Mouse (Mus musculus) intestine, postnatal 0 days (tissue): ENCODE results near the gene 3110082I17Rik. TPM values are rescaled to one million over a fixed set of nuclear protein-coding genes. Genes with fewer than 3 reads are reported as not detected.

Experiments used
- ATAC-seq: fragments of 200-750 bp; cut with Nextera tagmentation; 2 replicates; pipeline ENCODE4 v1.8.0; 2017; ENCODE audit warnings: mild to moderate bottlenecking, moderate TSS enrichment, moderate library complexity
- H3K27ac ChIP-seq: fragments of 300-500 bp; sonication (generic); 2 replicates; pipeline ENCODE4 v1.5.1; 2014; ENCODE audit warnings: mild to moderate bottlenecking, low read depth, low read length, moderate library complexity
- H3K27me3 ChIP-seq: fragments of 300-500 bp; sonication (generic); replicated peaks from 2 replicates; pipeline ENCODE4 v1.6.1; 2014; ENCODE audit warnings: low read length, mixed read lengths; ENCODE audit not compliant: control insufficient read depth, insufficient read depth
- H3K36me3 ChIP-seq: fragments of 300-500 bp; sonication (generic); 2 replicates; pipeline ENCODE4 v1.6.1; 2014; ENCODE audit warnings: mild to moderate bottlenecking, moderate library complexity; ENCODE audit not compliant: control insufficient read depth, insufficient read depth
- H3K4me1 ChIP-seq: fragments of 300-500 bp; sonication (generic); replicated peaks from 2 replicates; pipeline ENCODE4 v1.6.1; 2014; ENCODE audit warnings: antibody characterized with exemption, low read length, mixed read lengths; ENCODE audit not compliant: control insufficient read depth, insufficient read depth
- H3K4me2 ChIP-seq: fragments of 300-500 bp; sonication (generic); replicated peaks from 2 replicates; pipeline ENCODE4 v1.6.1; 2014; ENCODE audit warnings: low read depth, mild to moderate bottlenecking, moderate library complexity
- H3K4me3 ChIP-seq: fragments of 300-500 bp; sonication (generic); 2 replicates; pipeline ENCODE4 v1.5.1; 2014; ENCODE audit warnings: low read depth, low read length
- H3K9ac ChIP-seq: fragments of 300-500 bp; sonication (generic); 2 replicates; pipeline ENCODE4 v1.6.1; 2014; ENCODE audit warnings: mild to moderate bottlenecking, low read depth, low read length
- H3K9me3 ChIP-seq: fragments of 300-500 bp; sonication (generic); 2 replicates; pipeline ENCODE4 v1.6.1; 2016; ENCODE audit warnings: mixed run types; ENCODE audit not compliant: control insufficient read depth
- CTCF ChIP-seq: sonication (generic); IDR thresholded peaks from 2 replicates; pipeline ENCODE4 v1.5.1; 2016; ENCODE audit warnings: low read depth, mild to moderate bottlenecking, control low read depth, antibody characterized with exemption, moderate library complexity
- WGBS: fragments of 180-500 bp; shearing (Covaris S2); extraction: QIAGEN DNeasy Blood & Tissue Kit; methylation state at CpG from one replicate; pipeline ENCODE4 v1.1.7; 2014; 5-methylcytosine and 5-hydroxymethylcytosine counted together
- microRNA counts: library from miRNA; unstranded; fragments of <30 nt; microRNA quantifications from one replicate; lab custom pipeline; 2016
- microRNA-seq: library from miRNA; unstranded; fragments of <30 nt; microRNA quantifications from one replicate; pipeline ENCODE4, GENCODE M21; 2016
- polyA plus RNA-seq: library from polyadenylated mRNA; unstranded; fragments of >200 nt; fragmentation: Nextera tagmentation; extraction: Ambion mirVana; gene quantifications from 2 replicates; pipeline ENCODE4 v1.2.1, GENCODE M21; 2015

3110082I17Rik gene
- polyA plus RNA-seq, 1 experiment from 2014 or later = 8.3 TPM

DNA sequence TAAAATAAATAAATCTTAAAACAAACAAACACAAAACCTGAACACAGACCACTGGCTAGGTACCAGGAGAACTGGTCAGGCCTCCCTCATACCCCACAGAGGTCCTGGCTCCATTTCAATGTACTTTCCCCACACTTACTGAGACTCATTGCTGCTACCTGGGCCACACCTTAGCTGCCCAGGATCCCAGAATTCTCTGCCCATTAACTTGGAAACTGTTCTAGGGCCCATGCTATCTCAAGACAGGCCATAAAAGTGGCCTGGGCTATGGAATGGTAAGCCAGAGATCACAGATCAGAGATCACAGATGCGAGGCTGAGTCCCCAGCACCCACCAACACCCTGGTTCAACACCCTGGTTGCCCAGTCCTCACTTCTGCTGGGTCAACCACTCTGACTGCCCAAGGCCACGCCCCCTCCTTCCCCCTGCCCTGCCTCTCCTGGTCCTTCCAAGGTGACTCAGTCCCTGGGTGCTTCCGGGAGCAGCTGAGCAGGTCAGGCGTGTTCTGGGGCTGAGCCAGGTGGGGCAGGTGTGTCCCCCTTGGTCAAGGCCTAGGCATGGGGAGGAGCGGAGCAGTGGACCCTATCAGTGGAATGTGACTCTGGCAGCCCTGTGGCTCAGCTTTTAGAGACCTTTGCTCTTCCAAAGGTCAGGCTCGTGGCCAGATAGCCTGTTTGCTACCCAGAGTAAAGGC, 143.2 kb downstream of the 3110082I17Rik start:
- Histone ChIP-seq H3K9ac (no peak overlapping the region), H3K4me3 (no peak overlapping the region), H3K4me2 (peak overlapping the region; percentile 27; the same call in 1 of the 2 replicates), H3K27ac (peak overlapping the region; percentile 87), H3K9me3 (no peaks in the 10 kb centered on the region), H3K27me3 (no peaks in the 10 kb centered on the region), H3K4me1 (peaks cover 12% of the 10 kb centered on the region; the same call in 1 of the 2 replicates), H3K36me3 (no peaks in the 10 kb centered on the region)
- peak; percentile 94 for ATAC-seq
- WGBS = 26% methylated on average over 6 of the region's 6 CpGs
- TF ChIP-seq CTCF = no peak

DNA sequence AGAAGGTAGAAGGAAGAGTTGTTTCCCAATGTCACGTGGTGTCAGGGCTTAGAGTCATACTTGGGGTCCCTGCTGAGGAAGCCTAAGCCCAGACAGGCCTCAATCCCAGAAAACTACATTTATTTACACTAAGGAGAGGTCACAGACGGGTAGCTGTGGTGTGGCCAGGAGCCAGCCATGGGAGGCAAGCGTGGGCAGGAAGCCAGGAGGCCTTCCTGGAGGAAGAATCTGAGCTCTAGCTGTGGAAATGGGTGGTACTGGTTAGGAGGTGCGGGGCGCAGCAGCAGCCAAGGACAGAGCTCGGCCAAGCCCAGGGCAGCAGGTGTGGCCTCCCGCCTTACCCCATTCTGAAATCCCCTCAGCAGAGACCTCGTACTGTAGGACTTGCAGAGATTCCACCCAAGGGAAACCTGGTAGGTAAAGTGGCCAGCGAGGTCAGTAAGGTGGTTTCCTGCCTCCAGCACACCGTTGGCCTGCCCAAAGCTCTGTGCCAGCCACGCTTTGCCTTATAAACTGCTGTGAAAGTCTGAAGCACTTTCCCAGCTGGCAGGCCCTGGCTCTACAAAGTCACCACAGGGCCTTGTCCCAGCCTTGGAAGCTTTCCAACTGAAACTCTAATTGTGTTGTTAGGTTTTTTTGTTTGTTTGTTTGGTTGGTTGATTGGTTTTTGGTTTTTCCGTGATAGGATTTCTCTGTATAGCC, 145.2 kb downstream of the 3110082I17Rik start:
- Histone ChIP-seq H3K27ac (peak overlapping the region; percentile 50), H3K27me3 (no peaks in the 10 kb centered on the region), H3K4me2 (no peak overlapping the region), H3K9ac (no peak overlapping the region), H3K9me3 (no peaks in the 10 kb centered on the region), H3K4me3 (no peak overlapping the region), H3K36me3 (no peaks in the 10 kb centered on the region), H3K4me1 (peaks cover 12% of the 10 kb centered on the region; the same call in 1 of the 2 replicates)
- no peak for TF ChIP-seq CTCF
- WGBS = 57% methylated on average over 12 of the region's 12 CpGs
- no peak for ATAC-seq

DNA sequence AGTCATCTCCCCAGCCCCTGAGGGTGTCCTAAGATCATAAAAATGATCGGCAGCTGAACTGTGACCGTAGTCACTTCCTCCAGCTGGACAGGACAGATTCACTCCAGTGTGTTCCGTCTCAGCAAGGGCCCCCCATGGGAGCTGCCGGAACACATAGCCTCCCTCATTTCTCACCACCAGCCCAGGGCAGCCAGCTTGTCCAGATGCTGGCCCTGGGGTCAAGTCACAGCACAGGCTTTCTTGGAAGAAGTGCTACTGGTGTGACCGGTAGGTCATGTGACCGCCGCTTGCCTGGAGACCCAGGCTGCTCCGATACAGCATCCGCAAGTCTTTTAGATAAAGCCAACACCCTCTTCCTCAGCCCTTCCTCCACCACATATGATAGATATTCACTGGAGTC, 146.8 kb downstream of the 3110082I17Rik start:
- Histone ChIP-seq H3K4me3 (no peak overlapping the region), H3K9me3 (no peaks in the 10 kb centered on the region), H3K27me3 (no peaks in the 10 kb centered on the region), H3K9ac (no peak overlapping the region), H3K27ac (no peak overlapping the region; the same call in 1 of the 2 replicates), H3K36me3 (no peaks in the 10 kb centered on the region), H3K4me1 (peaks cover 12% of the 10 kb centered on the region; the same call in 1 of the 2 replicates), H3K4me2 (no peak overlapping the region)
- WGBS = 48% methylated on average over 9 of the region's 9 CpGs
- TF ChIP-seq CTCF = no peak
- ATAC-seq = no peak

DNA sequence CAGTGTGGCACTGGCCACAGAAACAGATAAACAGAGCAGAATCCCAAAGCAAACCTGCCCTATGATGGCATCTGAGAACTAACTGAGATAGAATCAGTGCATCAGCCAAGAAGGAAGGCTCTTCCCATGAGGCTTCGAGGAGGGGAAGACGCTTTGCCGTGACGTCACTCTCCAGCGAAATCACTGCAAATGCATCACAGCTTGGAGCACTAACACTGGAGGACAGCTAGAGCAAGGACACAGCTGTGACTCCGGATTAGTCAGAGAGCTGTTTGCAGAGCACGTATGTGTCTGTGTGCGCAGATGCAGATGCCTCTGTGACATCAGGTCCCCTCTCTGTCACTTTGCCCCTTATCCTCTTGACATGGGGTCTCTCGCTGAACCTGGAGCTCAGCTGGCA, 148.5 kb downstream of the 3110082I17Rik start:
- H3K36me3 ChIP-seq = peaks cover 4% of the 10 kb centered on the region; the same call in 1 of the 2 replicates
- no peak for ATAC-seq
- no peak overlapping the region for H3K27ac ChIP-seq
- no peak overlapping the region for H3K4me3 ChIP-seq
- H3K4me1 ChIP-seq = peaks cover 12% of the 10 kb centered on the region; the same call in 1 of the 2 replicates
- H3K9ac ChIP-seq = no peak overlapping the region
- WGBS = 87% methylated on average over 9 of the region's 9 CpGs
- no peaks in the 10 kb centered on the region for H3K9me3 ChIP-seq
- TF ChIP-seq CTCF = no peak
- no peak overlapping the region for H3K4me2 ChIP-seq
- no peaks in the 10 kb centered on the region for H3K27me3 ChIP-seq

DNA sequence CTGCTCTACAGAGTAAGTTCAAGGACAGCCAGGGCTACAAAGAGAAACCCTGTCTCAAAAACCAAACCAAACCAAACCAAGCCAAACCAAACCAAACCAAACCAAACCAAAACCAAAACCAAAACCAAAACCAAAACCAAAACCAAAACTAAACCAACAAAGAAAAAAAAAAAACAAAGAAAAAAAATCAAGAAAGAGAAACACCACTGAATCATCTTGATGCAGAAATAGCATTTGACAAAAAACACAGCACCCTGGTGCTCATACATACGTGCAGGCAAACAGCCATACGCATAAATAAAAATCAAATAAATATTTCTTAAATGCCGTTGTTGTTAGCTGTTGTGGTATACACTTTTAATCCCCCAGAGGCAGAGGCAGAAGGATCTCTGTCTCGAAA, 149.8 kb downstream of the 3110082I17Rik start:
- ATAC-seq = no peak
- H3K9me3 ChIP-seq = no peaks in the 10 kb centered on the region
- no peak overlapping the region for H3K4me2 ChIP-seq
- no peaks in the 10 kb centered on the region for H3K27me3 ChIP-seq
- peaks cover 4% of the 10 kb centered on the region; the same call in 1 of the 2 replicates for H3K36me3 ChIP-seq
- 86% methylated on average over 4 of the region's 4 CpGs for whole genome bisulfite sequencing
- no peak overlapping the region for H3K4me3 ChIP-seq
- H3K27ac ChIP-seq = no peak overlapping the region
- no peak for TF ChIP-seq CTCF
- peaks cover 8% of the 10 kb centered on the region; the same call in 1 of the 2 replicates for H3K4me1 ChIP-seq
- H3K9ac ChIP-seq = no peak overlapping the region

DNA sequence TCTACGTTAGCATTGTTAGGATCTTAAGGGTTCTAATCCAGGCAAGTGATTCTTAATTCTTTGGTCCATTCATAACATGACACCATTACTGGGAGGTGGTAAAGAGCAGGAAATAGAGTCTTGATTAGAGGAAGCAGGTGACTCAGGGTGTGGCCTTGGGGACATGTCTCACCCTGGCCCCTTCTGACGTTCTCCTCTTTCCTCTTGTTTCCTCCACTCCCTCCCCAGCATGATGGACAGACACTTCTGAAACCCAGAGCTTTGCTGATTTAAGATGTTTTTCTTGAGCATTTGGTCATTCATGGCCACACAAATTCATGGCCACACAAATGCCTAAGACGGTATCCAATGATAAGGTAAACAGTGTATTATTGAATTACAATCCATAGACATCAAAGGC, 150.4 kb downstream of the 3110082I17Rik start:
- H3K27me3 ChIP-seq = no peaks in the 10 kb centered on the region
- peaks cover 4% of the 10 kb centered on the region; the same call in 1 of the 2 replicates for H3K4me1 ChIP-seq
- H3K4me3 ChIP-seq = no peak overlapping the region
- TF ChIP-seq CTCF = no peak
- no peaks in the 10 kb centered on the region for H3K9me3 ChIP-seq
- H3K9ac ChIP-seq = no peak overlapping the region
- ATAC-seq = peak; percentile 65
- peaks cover 4% of the 10 kb centered on the region; the same call in 1 of the 2 replicates for H3K36me3 ChIP-seq
- H3K4me2 ChIP-seq = no peak overlapping the region
- no peak overlapping the region for H3K27ac ChIP-seq
- 56% methylated on average over 3 of the region's 3 CpGs for WGBS

MicroRNAs encoded within 50 kb of the gene (microRNA counts, 519-probe panel; counts per million panel counts)
- microRNA mmu-miR-339-3p (lab: Ali Mortazavi, UCI) (not detected), microRNA mmu-miR-339-5p (lab: Ali Mortazavi, UCI) (not detected)

Small RNA genes within 50 kb of the gene (microRNA-seq; reads per million reads assigned to microRNA genes)
- gene Mir339 = 278 reads per million, percentile 61 among the genes with 10 or more reads in this experiment

Other genes with a start within 250 kb of the 3110082I17Rik start
- gene Get4, start 208.2 kb downstream of the 3110082I17Rik start, polyA plus RNA-seq = 127 and 129 TPM in 2 replicates
- gene Adap1, start 134.9 kb downstream of the 3110082I17Rik start, polyA plus RNA-seq = 33.4 and 33.8 TPM in 2 replicates
- gene Cox19, start 109.1 kb downstream of the 3110082I17Rik start, polyA plus RNA-seq = 181 and 184 TPM in 2 replicates
- 15.8 and 18.1 TPM in 2 replicates for gene Cyp2w1, start 107.9 kb downstream of the 3110082I17Rik start, polyA plus RNA-seq
- 2.5 and 2.6 TPM in 2 replicates for gene Gpr146, start 82.8 kb downstream of the 3110082I17Rik start, polyA plus RNA-seq
- 0.76 and 1.4 TPM in 2 replicates for gene C130050O18Rik, start 55.2 kb downstream of the 3110082I17Rik start, polyA plus RNA-seq
- gene Gper1, start 37.4 kb downstream of the 3110082I17Rik start, polyA plus RNA-seq = 1.1 and 1.3 TPM in 2 replicates
- gene Zfand2a, start 24.0 kb upstream of the 3110082I17Rik start, polyA plus RNA-seq = 6.1 and 6.7 TPM in 2 replicates
- not detected in 2 replicates for gene Uncx, start 83.0 kb upstream of the 3110082I17Rik start, polyA plus RNA-seq